ENCODE assay signal across 8 mouse cellular contexts in the genomic region with DNA sequence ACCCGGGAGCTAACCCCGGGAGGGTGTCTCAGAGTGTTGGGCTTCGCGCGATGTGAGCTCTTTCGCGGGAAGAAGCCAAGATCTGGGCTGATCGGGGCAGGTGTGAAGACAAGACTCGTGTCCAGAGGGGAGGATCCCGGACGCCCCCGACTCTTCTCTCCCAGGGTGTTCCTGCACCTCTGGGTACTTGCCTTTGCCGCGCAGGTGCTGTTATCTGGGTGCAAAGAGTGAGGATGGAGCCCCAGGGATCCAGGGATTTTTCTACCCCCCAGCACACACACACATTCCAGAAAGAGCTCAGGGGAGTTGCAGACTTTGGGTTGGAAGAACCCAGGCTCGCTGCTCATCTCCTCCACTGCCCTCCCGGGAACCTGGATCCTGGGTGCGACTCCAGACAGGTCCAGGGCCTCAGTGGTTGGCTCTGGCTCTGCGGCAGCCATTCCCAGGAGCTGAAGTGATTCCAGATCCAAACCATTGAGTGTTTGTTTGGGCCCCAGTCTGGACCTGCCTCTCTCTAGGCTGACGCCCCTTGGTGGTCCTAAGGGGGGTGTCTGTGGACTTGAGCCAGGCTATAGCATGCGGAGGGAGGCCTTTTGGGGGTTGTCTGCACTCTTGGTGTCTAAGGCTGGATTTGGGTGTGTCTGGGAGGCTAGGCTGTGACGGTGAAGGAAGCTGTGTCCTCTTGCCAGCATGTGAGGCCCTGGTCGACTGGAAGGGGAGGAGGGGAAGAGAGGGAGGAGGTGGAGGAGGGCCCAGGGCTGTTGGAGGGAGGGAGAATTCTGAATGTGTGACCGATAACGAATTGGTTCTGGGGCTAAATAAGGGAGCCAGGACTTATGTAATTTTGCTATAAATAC. TPM values are rescaled to one million over a fixed set of nuclear protein-coding genes. Genes with fewer than 3 reads are reported as not detected.
DNase-seq lines count a peak whose midpoint lies in the region; ATAC-seq and TF ChIP-seq lines count a peak whose summit lies in the region.

No protein-coding gene starts in this region.

- peak overlapping the region; percentile 71 for H3K27ac ChIP-seq in hindbrain, embryonic 13.5 days
- H3K27ac ChIP-seq in left cerebral cortex, adult 2 months: peak overlapping the region; percentile 99

- intact Hi-C loops in left cerebral cortex, adult 2 months (cut with DNase I): loop anchor here (2.0 kb wide), 2 partner anchors 24 to 50 kb away; a partner anchor contains a TSS

- H3K36me3 ChIP-seq in hindbrain, embryonic 13.5 days: no peaks in the 10 kb centered on the region

- peak; percentile 8 for DNase-seq in T-cell, adult 2 months (ENCODE audit: low spot score)
- peak; percentile 76 for DNase-seq in cerebellum, postnatal 10 days
- peak; percentile 58 to 69 for DNase-seq in frontal cortex, postnatal 14 days (ENCODE audit: low spot score in 2 of 2)
- DNase-seq in left cerebral cortex, adult 2 months (ENCODE audit: extremely low spot score in 1 of 2, low spot score in 2 of 2): peak; percentile 68
- DNase-seq in lung, postnatal 36 days: peak; percentile 75
- DNase-seq in right cerebral cortex, postnatal 14 days: peak; percentile 58
- DNase-seq in thymus, adult 18-20 months: no peak

- WGBS in hindbrain, embryonic 13.5 days: 3% methylated on average over 24 of the region's 24 CpGs

- H3K4me2 ChIP-seq in hindbrain, embryonic 13.5 days: peak overlapping the region; percentile 83

- peaks cover 30% of the 10 kb centered on the region for H3K27me3 ChIP-seq in hindbrain, embryonic 13.5 days

- peak overlapping the region; percentile 87 for H3K9ac ChIP-seq in hindbrain, embryonic 13.5 days

- H3K4me3 ChIP-seq in hindbrain, embryonic 13.5 days: peak overlapping the region; percentile 73
- H3K4me3 ChIP-seq in left cerebral cortex, adult 2 months: peak overlapping the region; percentile 81

- peaks cover 51% of the 10 kb centered on the region for H3K4me1 ChIP-seq in hindbrain, embryonic 13.5 days (replicated peaks)

- no peak for TF ChIP-seq CTCF in left cerebral cortex, adult 2 months (IDR thresholded peaks at IDR 0.05)

- peak; percentile 34 for ATAC-seq in hindbrain, embryonic 13.5 days (ENCODE audit: low FRiP score)

- H3K9me3 ChIP-seq in hindbrain, embryonic 13.5 days: no peaks in the 10 kb centered on the region

RNA-seq across cellular contexts. Expression of a gene that starts 1.3 kb away (rescaled TPM):
- polyA plus RNA-seq in hindbrain, embryonic 13.5 days (2015; fragmentation: Nextera tagmentation; extraction: Ambion mirVana): 16.4 and 17.3 TPM in 2 replicates
- total RNA-seq in left cerebral cortex, adult 2 months (2021): 100 to 1,000 TPM; 304 to 314 TPM

RNA-seq across cellular contexts. Expression of a gene that starts 40.3 kb away (rescaled TPM):
- polyA plus RNA-seq in hindbrain, embryonic 13.5 days (2015; fragmentation: Nextera tagmentation; extraction: Ambion mirVana): 0.55 and 0.71 TPM in 2 replicates
- 10 to 100 TPM; 68.8 to 83.8 TPM for total RNA-seq in left cerebral cortex, adult 2 months (2021)

RNA-seq across cellular contexts. Expression of a gene that starts 40.4 kb away (rescaled TPM):
- polyA plus RNA-seq in hindbrain, embryonic 13.5 days (2015; fragmentation: Nextera tagmentation; extraction: Ambion mirVana): 0.28 TPM in 1 of 2 replicates, not detected in the other
- total RNA-seq in left cerebral cortex, adult 2 months (2021): 1 to 10 TPM; 1.8 to 2.2 TPM

RNA-seq across cellular contexts. Expression of a gene that starts 46.8 kb away (rescaled TPM):
- 275 and 285 TPM in 2 replicates for polyA plus RNA-seq in hindbrain, embryonic 13.5 days (2015; fragmentation: Nextera tagmentation; extraction: Ambion mirVana)
- total RNA-seq in left cerebral cortex, adult 2 months (2021): 100 to 1,000 TPM; 127 to 131 TPM

RNA-seq across cellular contexts. Expression of a gene that starts 50.1 kb away (rescaled TPM):
- not detected in 2 replicates for polyA plus RNA-seq in hindbrain, embryonic 13.5 days (2015; fragmentation: Nextera tagmentation; extraction: Ambion mirVana)
- under 1 TPM in 1 of 2 experiments, not detected in 1; 0.84 TPM for total RNA-seq in left cerebral cortex, adult 2 months (2021)

Comparison
In these comparisons a context has a peak if more than half of its experiments do, and no peak if none do; other contexts are left out.
1. DNase-seq: peak in T-cell, adult 2 months (single experiment), cerebellum, postnatal 10 days (2 of 2), frontal cortex, postnatal 14 days (2 of 2), left cerebral cortex, adult 2 months (2 of 2), lung, postnatal 36 days (single experiment) and right cerebral cortex, postnatal 14 days (single experiment); none in thymus, adult 18-20 months (0 of 2).